In genomic region chr11:80886365-80886764, GRCm38 (mm10) we compare ENCODE assay signal across 28 mouse cellular contexts. TPM values are rescaled to one million over a fixed set of nuclear protein-coding genes. Genes with fewer than 3 reads are reported as not detected.
DNase-seq lines count a peak whose midpoint lies in the region; ATAC-seq and TF ChIP-seq lines count a peak whose summit lies in the region.
"Had no signal": no experiment of that assay in that cellular context is flagged by ENCODE, and none has a peak within 500 bp of the region (broad histone marks: within the 10 kb centered on the region; RNA-seq: fewer than 3 reads in every experiment).

No protein-coding gene starts in this region.

- H3K27me3 ChIP-seq in forebrain, embryonic 12.5 days, result peaks cover 49% of the 10 kb centered on the region
- H3K27me3 ChIP-seq: forebrain, embryonic 15.5 days; intestine, embryonic 15.5 days had no signal

- no peak overlapping the region for H3K4me2 ChIP-seq in forebrain, embryonic 12.5 days
- H3K4me2 ChIP-seq: embryonic facial prominence, embryonic 12.5 days; embryonic facial prominence, embryonic 15.5 days; forebrain, embryonic 15.5 days; heart, embryonic 12.5 days; heart, embryonic 15.5 days; hindbrain, embryonic 13.5 days; intestine, embryonic 15.5 days had no signal

- WGBS in olfactory bulb, adult 2 months, result 51% methylated on average over 7 of the region's 7 CpGs
- WGBS in forebrain, embryonic 12.5 days, result 85% methylated on average over 7 of the region's 7 CpGs

- H3K4me1 ChIP-seq in olfactory bulb, adult 2 months (ENCODE audit: control insufficient read depth, insufficient read depth, low read length), result peaks cover 49% of the 10 kb centered on the region
- H3K4me1 ChIP-seq in forebrain, embryonic 12.5 days, result no peaks in the 10 kb centered on the region
- H3K4me1 ChIP-seq: embryonic facial prominence, embryonic 12.5 days; embryonic facial prominence, embryonic 15.5 days; heart, embryonic 15.5 days; hindbrain, embryonic 13.5 days; intestine, embryonic 15.5 days had no signal

- ATAC-seq in forebrain, embryonic 12.5 days (ENCODE audit: low FRiP score), result no peak
- ATAC-seq: forebrain, embryonic 15.5 days; hindbrain, embryonic 16.5 days; intestine, embryonic 15.5 days had no signal

- H3K27ac ChIP-seq in olfactory bulb, adult 2 months (ENCODE audit: insufficient read depth, low read depth, low read length), result peak overlapping the region; percentile 83
- no peak overlapping the region for H3K27ac ChIP-seq in forebrain, embryonic 12.5 days
- H3K27ac ChIP-seq: embryonic facial prominence, embryonic 12.5 days; embryonic facial prominence, embryonic 15.5 days; forebrain, embryonic 15.5 days; heart, embryonic 15.5 days; hindbrain, embryonic 10.5 days; hindbrain, embryonic 13.5 days; intestine, embryonic 15.5 days had no signal

- DNase-seq in frontal cortex, adult 2 months (ENCODE audit: extremely low spot score in 1 of 2, low spot score in 1 of 2), result peak; percentile 44 to 53
- DNase-seq in frontal cortex, postnatal 10 days (ENCODE audit: low spot score in 2 of 2), result no peak
- peak; percentile 36 to 41 for DNase-seq in left cerebral cortex, adult 9 months (ENCODE audit: low spot score in 2 of 2)
- DNase-seq in left cerebral cortex, postnatal 14 days (ENCODE audit: low spot score in 2 of 2), result no peak
- DNase-seq in brain, adult 2 months (ENCODE audit: low read depth, low spot score), result peak; percentile 83
- DNase-seq: adrenal gland, adult 2 months; adrenal gland, postnatal 14 days; B cell, adult 2 months; gastrocnemius, postnatal 25 days; heart, adult 18-20 months; heart, postnatal 10 days; heart, postnatal 36 days had no signal

- TF ChIP-seq CTCF in olfactory bulb, adult 2 months (IDR thresholded peaks at IDR 0.05; ENCODE audit: insufficient read depth, low read depth, low read length), result no peak

- H3K4me3 ChIP-seq in olfactory bulb, adult 2 months (ENCODE audit: insufficient read depth, low read depth, low read length), result no peak overlapping the region
- no peak overlapping the region for H3K4me3 ChIP-seq in forebrain, embryonic 12.5 days (replicated peaks)
- H3K4me3 ChIP-seq: embryonic facial prominence, embryonic 12.5 days; embryonic facial prominence, embryonic 15.5 days; forebrain, embryonic 15.5 days; heart, embryonic 12.5 days; heart, embryonic 15.5 days; hindbrain, embryonic 10.5 days; hindbrain, embryonic 13.5 days; intestine, embryonic 15.5 days had no signal

- no peaks in the 10 kb centered on the region for H3K36me3 ChIP-seq in forebrain, embryonic 12.5 days (replicated peaks)
- H3K36me3 ChIP-seq: embryonic facial prominence, embryonic 12.5 days; embryonic facial prominence, embryonic 15.5 days; forebrain, embryonic 15.5 days; heart, embryonic 12.5 days; heart, embryonic 15.5 days; hindbrain, embryonic 10.5 days; hindbrain, embryonic 13.5 days; intestine, embryonic 15.5 days had no signal

- no peak for TF ChIP-seq POLR2A in olfactory bulb, adult 2 months (IDR thresholded peaks at IDR 0.05; ENCODE audit: insufficient read depth, low read depth, low read length)

- no peak overlapping the region for H3K9ac ChIP-seq in forebrain, embryonic 12.5 days
- H3K9ac ChIP-seq: embryonic facial prominence, embryonic 12.5 days; embryonic facial prominence, embryonic 15.5 days; forebrain, embryonic 15.5 days; heart, embryonic 12.5 days; heart, embryonic 15.5 days; hindbrain, embryonic 13.5 days; intestine, embryonic 15.5 days had no signal

- no peaks in the 10 kb centered on the region for H3K9me3 ChIP-seq in forebrain, embryonic 12.5 days
- H3K9me3 ChIP-seq: embryonic facial prominence, embryonic 12.5 days; embryonic facial prominence, embryonic 15.5 days; forebrain, embryonic 15.5 days; heart, embryonic 12.5 days; heart, embryonic 15.5 days; hindbrain, embryonic 10.5 days; hindbrain, embryonic 13.5 days; intestine, embryonic 15.5 days had no signal

- intact Hi-C loops in left cerebral cortex, postnatal 14 days (cut with DNase I), result no loop called here

RNA-seq across cellular contexts. Expression of gene Spaca3, which starts 28.2 kb away (rescaled TPM):
- not detected in 2 replicates for polyA plus RNA-seq in frontal cortex, adult 2 months (2012; rRNA removed)
- total RNA-seq in left cerebral cortex, postnatal 14 days (2021), result not detected
- not detected in 2 replicates for polyA plus RNA-seq in olfactory bulb, adult 2 months (2012; ENCODE audit: insufficient read depth, insufficient read length, low replicate concordance, missing spikeins)
- polyA plus RNA-seq in forebrain, embryonic 12.5 days (2016; fragmentation: Nextera tagmentation; extraction: Ambion mirVana), result not detected in 2 replicates
- total RNA-seq: adrenal gland, adult 2 months; adrenal gland, postnatal 14 days; adrenal gland, postnatal 4 days; gastrocnemius, adult 8-10 months; gastrocnemius, postnatal 25 days; heart, adult 18-20 months; heart, postnatal 10 days; heart, postnatal 36 days; MEL had no signal
- polyA plus RNA-seq: adrenal gland, adult 2 months; brain, embryonic 14.5 days; embryonic facial prominence, embryonic 12.5 days; embryonic facial prominence, embryonic 15.5 days; forebrain, embryonic 11.5 days; forebrain, embryonic 15.5 days; heart, embryonic 12.5 days; heart, embryonic 15.5 days; hindbrain, embryonic 10.5 days; hindbrain, embryonic 13.5 days; hindbrain, embryonic 16.5 days; intestine, embryonic 15.5 days had no signal

Comparison
In these comparisons a context has a peak if more than half of its experiments do, and no peak if none do; other contexts are left out.
1. DNase-seq: peak in frontal cortex, adult 2 months (2 of 2), left cerebral cortex, adult 9 months (2 of 2) and brain, adult 2 months (single experiment); none in frontal cortex, postnatal 10 days (0 of 2) and left cerebral cortex, postnatal 14 days (0 of 2).